Mouse (Mus musculus) cerebellum, postnatal 10 days (tissue): Measurements from ENCODE around the gene Cstf3.

Experiments used
- DNase-seq, 2 experiments: peaks; one replicate each; pipeline ENCODE4 v3.0.0; 2021; ENCODE audit warnings: mixed read lengths in 2 of 2

Cstf3 gene

GRCm38 (mm10) chr2:104604718-104605117 is 14.4 kb downstream of the Cstf3 start:
- DNase-seq, result no peak

- no peak for DNase-seq
Measured at GRCm38 (mm10) chr2:104605560-104605959, 15.2 kb downstream of the Cstf3 start.

- DNase-seq, result no peak
Measured at GRCm38 (mm10) chr2:104614786-104615185, 24.5 kb downstream of the Cstf3 start.

- no peak for DNase-seq
Measured at GRCm38 (mm10) chr2:104615985-104616711, 25.8 kb downstream of the Cstf3 start.

GRCm38 (mm10) chr2:104658659-104659058 is 68.3 kb downstream of the Cstf3 start:
- no peak for DNase-seq

GRCm38 (mm10) chr2:104663372-104664100 is 73.2 kb downstream of the Cstf3 start:
- no peak for DNase-seq

GRCm38 (mm10) chr2:104669122-104669804 is 78.9 kb downstream of the Cstf3 start:
- no peak for DNase-seq

GRCm38 (mm10) chr2:104671724-104672123 is 81.4 kb downstream of the Cstf3 start:
- DNase-seq, result no peak

- DNase-seq, result no peak
Measured at GRCm38 (mm10) chr2:104677326-104677725, 87.0 kb downstream of the Cstf3 start.

GRCm38 (mm10) chr2:104684771-104685170 is 94.4 kb downstream of the Cstf3 start:
- no peak for DNase-seq

- DNase-seq, result peak; percentile 90 to 91
Measured at GRCm38 (mm10) chr2:104685418-104685817, 95.1 kb downstream of the Cstf3 start.

GRCm38 (mm10) chr2:104687261-104687660 is 96.9 kb downstream of the Cstf3 start:
- no peak for DNase-seq

- no peak for DNase-seq
Measured at GRCm38 (mm10) chr2:104688321-104688720, 98.0 kb downstream of the Cstf3 start.

- DNase-seq, result peak; percentile 16 to 23
Measured at GRCm38 (mm10) chr2:104688724-104689123, 98.4 kb downstream of the Cstf3 start.

GRCm38 (mm10) chr2:104690720-104691119 is 100.4 kb downstream of the Cstf3 start:
- no peak for DNase-seq

GRCm38 (mm10) chr2:104692551-104692950 is 102.2 kb downstream of the Cstf3 start:
- DNase-seq, result peak in 1 of 2 experiments; percentile 42

GRCm38 (mm10) chr2:104699659-104700058 is 109.3 kb downstream of the Cstf3 start:
- no peak for DNase-seq

- no peak for DNase-seq
Measured at GRCm38 (mm10) chr2:104703158-104703557, 112.8 kb downstream of the Cstf3 start.

- DNase-seq, result no peak
Measured at GRCm38 (mm10) chr2:104704355-104704754, 114.0 kb downstream of the Cstf3 start.

- DNase-seq, result no peak
Measured at GRCm38 (mm10) chr2:104709786-104710337, 119.5 kb downstream of the Cstf3 start.

GRCm38 (mm10) chr2:104710670-104711370 is 120.5 kb downstream of the Cstf3 start:
- peak in 1 of 2 experiments; percentile 25 for DNase-seq
